Mouse (Mus musculus): ENCODE results near the gene Hoxa11.

- no peak for TF ChIP-seq POLR2A (IDR thresholded peaks at IDR 0.05; ENCODE audit: extremely low read depth, insufficient read depth, low read length)
- no peak for TF ChIP-seq CTCF (IDR thresholded peaks at IDR 0.05; ENCODE audit: low read depth, low read length)
Measured at GRCm38 (mm10) chr6:52202362-52203120, 43.1 kb downstream of the Hoxa11 start.

Measured in liver, adult 2 months (tissue).